Mouse (Mus musculus) liver, embryonic 14.5 days (tissue): ENCODE results near the gene Tjp2. TPM values are rescaled to one million over a fixed set of nuclear protein-coding genes. Genes with fewer than 3 reads are reported as not detected.

Experiments
- ATAC-seq: fragments of 200-750 bp; cut with Nextera tagmentation; 2 replicates; pipeline ENCODE4 v1.8.0; 2017; ENCODE audit warnings: moderate number of reproducible peaks, mild to moderate bottlenecking, moderate library complexity; ENCODE audit not compliant: insufficient read depth
- DNase-seq, 3 experiments: peaks; one replicate each; pipeline ENCODE4 v3.0.0-alpha.2; 2012 to 2013; ENCODE audit warnings: low read depth in 3 of 3, low spot score in 3 of 3
- H3K27ac ChIP-seq: fragments of 300-500 bp; sonication (generic); 2 replicates; pipeline ENCODE4 v1.5.1; 2014; ENCODE audit warnings: moderate library complexity, mild to moderate bottlenecking, control low read depth, inconsistent platforms
- H3K27me3 ChIP-seq: fragments of 300-500 bp; sonication (generic); 2 replicates; pipeline ENCODE4 v1.6.1; 2014; ENCODE audit warnings: mild to moderate bottlenecking, low read length, moderate library complexity; ENCODE audit not compliant: control insufficient read depth, insufficient read depth
- H3K36me3 ChIP-seq: fragments of 300-500 bp; sonication (generic); replicated peaks from 2 replicates; pipeline ENCODE4 v1.6.1; 2014; ENCODE audit warnings: low read depth; ENCODE audit not compliant: control insufficient read depth, insufficient read depth
- H3K4me1 ChIP-seq, 2 experiments: fragments of 200-500 bp in 1 of 2; fragments of 300-500 bp in 1 of 2; sonication (generic) in 1 of 2; replicated peaks; 2 replicates each; pipeline ENCODE4 v1.6.1; 2012 to 2014; ENCODE audit warnings: antibody characterized with exemption in 1 of 2, inconsistent platforms in 1 of 2, low read length in 1 of 2; ENCODE audit not compliant: control insufficient read depth in 2 of 2, insufficient read depth in 2 of 2
- H3K4me2 ChIP-seq: fragments of 300-500 bp; sonication (generic); 2 replicates; pipeline ENCODE4 v1.6.1; 2014; ENCODE audit warnings: low read depth, mild to moderate bottlenecking, control low read depth, moderate library complexity
- H3K4me3 ChIP-seq, 2 experiments: fragments of 200-500 bp in 1 of 2; fragments of 300-500 bp in 1 of 2; sonication (generic) in 1 of 2; 2 replicates each; pipeline ENCODE4 v1.5.1; 2012 to 2014; ENCODE audit warnings: low read depth in 2 of 2, low read length in 2 of 2, mild to moderate bottlenecking in 2 of 2, control low read depth in 1 of 2, inconsistent platforms in 1 of 2, moderate library complexity in 1 of 2; ENCODE audit not compliant: insufficient read depth in 1 of 2
- H3K9ac ChIP-seq: fragments of 300-500 bp; sonication (generic); replicated peaks from 2 replicates; pipeline ENCODE4 v1.6.1; 2014; ENCODE audit warnings: mild to moderate bottlenecking, control low read depth, moderate library complexity
- H3K9me3 ChIP-seq: fragments of 300-500 bp; sonication (generic); 2 replicates; pipeline ENCODE4 v1.6.1; 2016; ENCODE audit warnings: low read length, mixed read lengths; ENCODE audit not compliant: control insufficient read depth
- CTCF ChIP-seq: IDR thresholded peaks from 2 replicates; pipeline ENCODE4 v1.5.1; 2016; ENCODE audit warnings: antibody characterized with exemption, low read depth, control low read depth
- EP300 ChIP-seq: IDR thresholded peaks from 2 replicates; pipeline ENCODE4 v1.6.1; 2016; ENCODE audit warnings: antibody characterized with exemption, low read depth
- WGBS: fragments of 180-500 bp; shearing (Covaris S2); extraction: QIAGEN DNeasy Blood & Tissue Kit; methylation state at CpG from one replicate; pipeline ENCODE4 v1.1.7; 2014; ENCODE audit not compliant: insufficient replicate concordance; 5-methylcytosine and 5-hydroxymethylcytosine counted together
- polyA plus RNA-seq, 2 experiments: library from polyadenylated mRNA; depleted of rRNA in 1 of 2; stranded (reverse) in 1 of 2; unstranded in 1 of 2; fragments of >200 nt; fragmentation: Nextera tagmentation in 1 of 2; extraction: Ambion mirVana in 1 of 2; gene quantifications; 2 replicates each; pipeline versions ENCODE4 v1.2.1 to v1.2.3; 2012 to 2014

Tjp2 gene
- polyA plus RNA-seq, 2 experiments = 2.9 to 3.2 TPM

DNA sequence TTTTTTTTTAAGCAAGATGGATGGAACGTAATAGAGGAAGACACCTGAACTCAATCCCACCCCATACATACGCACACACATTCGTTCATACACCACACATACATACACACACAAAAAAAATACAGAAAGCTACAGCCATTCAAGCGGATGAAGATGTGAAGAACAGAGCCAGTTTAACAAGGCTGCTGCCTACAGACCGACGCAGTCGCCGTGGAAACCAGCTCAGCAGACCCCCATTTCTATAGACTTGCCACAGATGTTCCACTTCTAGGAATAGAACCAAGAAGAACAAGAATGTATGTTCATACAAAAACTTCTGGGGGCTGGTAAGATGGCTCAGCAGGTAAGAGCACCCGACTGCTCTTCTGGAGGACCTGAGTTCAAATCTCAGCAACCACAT is 8.1 kb downstream of the Tjp2 start:
- 73% methylated on average over 9 of the region's 9 CpGs for WGBS

DNA sequence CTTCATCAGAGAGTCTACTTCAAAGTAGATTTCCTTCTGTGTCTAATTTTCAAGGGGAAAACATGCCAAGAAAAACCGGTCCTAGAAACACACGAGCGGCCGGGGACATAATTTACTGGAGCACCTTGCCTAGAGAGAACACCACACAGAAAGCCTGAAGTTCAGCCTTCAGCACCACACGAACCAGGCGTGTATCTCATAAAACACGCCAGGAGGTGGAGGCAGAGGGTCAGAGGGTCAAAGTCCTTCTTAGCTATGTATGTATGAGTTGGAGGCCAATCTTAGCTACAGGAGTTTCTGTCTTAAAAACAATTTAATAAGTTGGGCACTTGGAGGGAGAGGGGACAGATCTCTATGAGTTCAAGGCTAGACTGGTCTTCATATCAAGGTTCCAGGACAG is 9.9 kb downstream of the Tjp2 start:
- no peak overlapping the region for H3K4me2 ChIP-seq
- H3K27ac ChIP-seq = no peak overlapping the region
- ATAC-seq (no peak), DNase-seq (no peak)
- no peak overlapping the region for H3K9ac ChIP-seq
- H3K9me3 ChIP-seq = no peaks in the 10 kb centered on the region
- no peak overlapping the region for H3K4me3 ChIP-seq
- H3K27me3 ChIP-seq = no peaks in the 10 kb centered on the region
- TF ChIP-seq CTCF (no peak), EP300 (no peak)
- 71% methylated on average over 7 of the region's 7 CpGs for WGBS
- no peaks in the 10 kb centered on the region for H3K36me3 ChIP-seq
- 0 out of 4 replicates have a peak, but pooled peaks cover 0 to 2% of the 10 kb centered on the region in 2 experiments for H3K4me1 ChIP-seq

More for the DNA sequence above, 8.1 kb downstream of the Tjp2 start:
- no peak overlapping the region for H3K27ac ChIP-seq
- no peaks in the 10 kb centered on the region for H3K4me1 ChIP-seq
- DNase-seq = no peak
- no peaks in the 10 kb centered on the region for H3K9me3 ChIP-seq
- no peak for ATAC-seq
- H3K36me3 ChIP-seq = no peaks in the 10 kb centered on the region
- no peak for TF ChIP-seq EP300
- no peak for TF ChIP-seq CTCF
- no peak overlapping the region for H3K4me2 ChIP-seq
- no peak overlapping the region for H3K9ac ChIP-seq
- no peak overlapping the region for H3K4me3 ChIP-seq
- H3K27me3 ChIP-seq = no peaks in the 10 kb centered on the region

DNA sequence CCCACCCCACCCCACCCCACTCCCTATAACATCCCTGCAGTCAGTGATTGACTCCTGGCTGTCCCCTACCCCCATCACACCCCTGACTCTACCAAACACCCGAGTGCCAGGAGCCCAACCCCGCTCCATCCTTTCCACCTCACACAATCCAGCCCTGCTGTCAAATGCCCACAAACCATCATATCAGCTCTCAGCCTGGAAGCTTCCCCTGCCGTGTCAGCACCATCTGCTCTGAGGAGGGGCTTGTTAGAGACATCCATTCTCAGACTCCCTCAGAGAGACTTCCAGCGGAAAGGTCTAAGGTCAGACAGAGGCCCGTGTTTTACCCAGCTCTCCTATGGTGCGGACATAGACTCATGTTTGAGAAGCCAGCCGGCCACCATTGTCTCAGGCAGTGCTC is 11.5 kb downstream of the Tjp2 start:
- 30% methylated on average over 7 of the region's 7 CpGs for WGBS
- DNase-seq (no peak), ATAC-seq (no peak)
- Histone ChIP-seq H3K4me3 (no peak overlapping the region), H3K9me3 (no peaks in the 10 kb centered on the region), H3K4me2 (no peak overlapping the region), H3K36me3 (no peaks in the 10 kb centered on the region), H3K4me1 (0 out of 4 replicates have a peak, but pooled peaks cover 0 to 2% of the 10 kb centered on the region in 2 experiments), H3K27ac (no peak overlapping the region), H3K9ac (no peak overlapping the region), H3K27me3 (no peaks in the 10 kb centered on the region)
- no peak for TF ChIP-seq EP300
- TF ChIP-seq CTCF = no peak

DNA sequence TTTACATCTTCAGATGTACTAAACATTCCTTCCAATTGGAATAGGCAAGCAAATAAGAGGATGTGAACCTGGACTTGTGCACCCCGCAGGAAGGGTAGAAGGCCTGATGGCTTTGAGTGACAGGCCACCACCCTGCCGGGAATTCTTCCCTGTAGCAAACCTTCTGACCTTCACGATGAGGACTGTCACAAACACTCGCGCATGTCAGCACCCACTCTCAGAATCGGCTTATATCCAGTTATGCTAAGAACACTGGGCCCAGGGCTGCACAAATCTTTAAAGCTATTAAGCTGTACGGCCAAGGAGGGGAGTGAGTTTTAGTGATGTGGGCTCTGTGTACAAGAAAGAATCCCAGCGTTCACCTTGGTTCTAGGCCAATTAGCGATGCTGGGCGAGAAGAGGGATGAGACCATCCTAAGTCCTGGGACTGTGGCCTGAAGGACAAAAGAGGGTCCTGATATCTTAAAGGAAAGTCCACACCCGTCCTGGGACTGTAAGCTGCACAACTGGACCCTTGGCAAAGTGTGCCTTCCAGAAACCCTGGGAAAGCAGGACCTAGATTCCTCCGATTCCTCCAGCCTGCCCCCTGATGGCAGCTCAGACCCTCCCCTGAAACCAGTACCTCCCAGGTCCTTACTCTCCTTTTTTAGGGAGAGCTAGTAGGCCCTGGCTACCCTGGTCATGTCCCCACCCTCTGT is 12.1 kb downstream of the Tjp2 start:
- H3K9ac ChIP-seq = no peak overlapping the region
- no peaks in the 10 kb centered on the region for H3K27me3 ChIP-seq
- WGBS = 69% methylated on average over 12 of the region's 12 CpGs
- no peaks in the 10 kb centered on the region for H3K36me3 ChIP-seq
- 0 out of 4 replicates have a peak, but pooled peaks cover 0 to 2% of the 10 kb centered on the region in 2 experiments for H3K4me1 ChIP-seq
- no peak for ATAC-seq
- TF ChIP-seq EP300 (no peak), CTCF (no peak)
- no peaks in the 10 kb centered on the region for H3K9me3 ChIP-seq
- no peak for DNase-seq
- no peak overlapping the region for H3K4me3 ChIP-seq
- no peak overlapping the region for H3K27ac ChIP-seq
- H3K4me2 ChIP-seq = no peak overlapping the region

DNA sequence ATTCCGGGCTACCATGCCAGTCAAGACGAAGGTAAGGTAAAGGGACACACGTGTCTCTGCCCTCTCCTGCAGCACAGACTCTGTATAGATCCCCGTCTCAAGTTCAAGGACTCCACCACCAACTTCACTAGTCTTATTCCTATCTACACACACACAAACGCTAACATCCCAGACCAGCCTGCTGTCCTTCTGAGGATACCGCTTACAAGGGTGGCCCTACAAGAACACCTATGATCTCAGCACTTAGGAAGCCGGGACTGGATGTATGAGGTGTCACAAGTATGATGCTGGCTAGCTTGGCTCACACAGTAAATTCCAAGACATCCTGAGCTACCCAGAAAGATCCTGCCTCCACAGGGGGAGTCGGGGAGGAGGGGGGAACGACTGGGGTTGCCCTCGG is 13.7 kb downstream of the Tjp2 start:
- Histone ChIP-seq H3K4me3 (no peak overlapping the region), H3K9ac (no peak overlapping the region), H3K27me3 (no peaks in the 10 kb centered on the region), H3K36me3 (no peaks in the 10 kb centered on the region), H3K9me3 (no peaks in the 10 kb centered on the region), H3K4me2 (no peak overlapping the region), H3K4me1 (0 out of 4 replicates have a peak, but pooled peaks cover 0 to 2% of the 10 kb centered on the region in 2 experiments), H3K27ac (no peak overlapping the region)
- ATAC-seq = no peak
- WGBS = 55% methylated on average over 10 of the region's 10 CpGs
- no peak for DNase-seq
- no peak for TF ChIP-seq CTCF
- no peak for TF ChIP-seq EP300
